Mouse (Mus musculus) kidney, embryonic 14.5 days (tissue): ENCODE measurements around the gene Hoxa7. TPM values are rescaled to one million over a fixed set of nuclear protein-coding genes. Genes with fewer than 3 reads are reported as not detected.

Experiments
- ATAC-seq: fragments of 200-750 bp; cut with Nextera tagmentation; 2 replicates; pipeline ENCODE4 v1.8.0; 2017; ENCODE audit warnings: moderate number of reproducible peaks, mild to moderate bottlenecking, moderate TSS enrichment, moderate library complexity; ENCODE audit not compliant: low FRiP score, low TSS enrichment
- H3K27ac ChIP-seq: fragments of 300-500 bp; sonication (generic); 2 replicates; pipeline ENCODE4 v1.5.1; 2014; ENCODE audit warnings: low read depth, mild to moderate bottlenecking, low read length, moderate library complexity, mixed read lengths
- H3K27me3 ChIP-seq: fragments of 300-500 bp; sonication (generic); 2 replicates; pipeline ENCODE4 v1.6.1; 2014; ENCODE audit warnings: mild to moderate bottlenecking, low read length; ENCODE audit not compliant: control insufficient read depth, insufficient read depth
- H3K36me3 ChIP-seq: fragments of 300-500 bp; sonication (generic); 2 replicates; pipeline ENCODE4 v1.6.1; 2014; ENCODE audit warnings: low read length, mixed read lengths; ENCODE audit not compliant: control insufficient read depth, insufficient read depth
- H3K4me1 ChIP-seq: fragments of 300-500 bp; sonication (generic); 2 replicates; pipeline ENCODE4 v1.6.1; 2014; ENCODE audit warnings: low read length, mixed read lengths; ENCODE audit not compliant: control insufficient read depth, insufficient read depth
- H3K4me2 ChIP-seq: fragments of 300-500 bp; sonication (generic); replicated peaks from 2 replicates; pipeline ENCODE4 v1.6.1; 2014; ENCODE audit warnings: low read depth, mild to moderate bottlenecking, low read length
- H3K4me3 ChIP-seq: fragments of 300-500 bp; sonication (generic); 2 replicates; pipeline ENCODE4 v1.5.1; 2014; ENCODE audit warnings: mild to moderate bottlenecking, low read length
- H3K9ac ChIP-seq: fragments of 300-500 bp; sonication (generic); 2 replicates; pipeline ENCODE4 v1.6.1; 2014; ENCODE audit warnings: low read depth, mild to moderate bottlenecking, low read length, moderate library complexity
- H3K9me3 ChIP-seq: fragments of 300-500 bp; sonication (generic); 2 replicates; pipeline ENCODE4 v1.6.1; 2016; ENCODE audit warnings: low read length; ENCODE audit not compliant: control insufficient read depth
- WGBS: fragments of 180-500 bp; shearing (Covaris S2); extraction: QIAGEN DNeasy Blood & Tissue Kit; methylation state at CpG from one replicate; pipeline ENCODE4 v1.1.7; 2014; 5-methylcytosine and 5-hydroxymethylcytosine counted together
- polyA plus RNA-seq: library from polyadenylated mRNA; unstranded; fragments of >200 nt; fragmentation: Nextera tagmentation; extraction: Ambion mirVana; gene quantifications from 2 replicates; pipeline ENCODE4 v1.2.1, GENCODE M21; 2014

Hoxa7 gene
- polyA plus RNA-seq, 1 experiment from 2014 or later: 19.1 TPM

DNA sequence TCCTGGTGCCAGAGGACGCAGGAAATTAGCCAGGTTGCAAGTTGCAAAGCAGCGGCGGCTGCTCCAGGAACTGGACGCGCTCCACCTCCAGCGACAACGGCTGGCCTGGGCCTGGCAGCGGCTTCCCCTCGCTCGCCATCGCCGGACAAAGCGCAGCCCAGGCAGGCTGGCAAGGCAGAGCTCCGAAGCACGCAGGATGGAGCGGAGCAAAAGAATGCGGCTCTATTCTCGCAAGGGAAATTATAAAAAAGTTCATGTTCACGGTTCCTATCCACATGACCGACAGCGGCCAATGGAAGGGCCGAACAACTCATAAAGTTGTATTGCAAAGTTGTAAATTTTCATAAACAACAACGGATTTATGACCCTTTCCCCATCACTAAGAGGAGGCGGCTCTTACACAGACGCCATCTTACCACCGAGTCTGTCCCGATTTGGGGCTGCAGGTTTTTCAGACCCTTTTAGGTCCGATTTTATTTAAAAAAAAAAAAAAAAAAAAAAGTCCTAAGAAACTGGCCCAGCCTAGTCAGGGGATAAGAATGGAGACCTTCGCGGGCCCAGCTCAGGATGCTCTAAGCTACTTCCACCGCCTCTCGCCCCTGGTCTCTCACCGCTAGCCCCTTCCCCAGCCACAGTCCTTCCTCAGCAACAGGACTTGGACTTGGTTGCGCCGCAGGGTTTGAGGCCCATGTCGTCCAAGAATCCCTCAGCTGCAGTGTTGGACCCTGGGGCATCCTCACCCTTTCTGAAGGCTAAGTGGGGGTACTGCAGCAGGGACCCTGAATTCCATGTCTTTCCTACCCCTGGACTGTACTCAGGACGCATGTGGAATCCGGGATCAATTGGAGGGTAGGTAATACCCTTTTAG lies 8.3 kb downstream of the Hoxa7 start, which contains the start of the genes Hoxa3 and Gm28308:
TSS of gene Hoxa3 (minus strand) at position 218 of the 868 bp plus-strand sequence.
TSS of gene Gm28308 (minus strand) at position 221 of the 868 bp plus-strand sequence.
- 2% methylated on average over 38 of the region's 38 CpGs for WGBS
- ATAC-seq: peak; percentile 63
- Histone ChIP-seq H3K4me3 (peak within 1 kb of the TSS; percentile 89), H3K27ac (peak within 1 kb of the TSS; percentile 95), H3K36me3 (no peaks in the 10 kb centered on the region; the same call in 1 of the 2 replicates), H3K27me3 (no peaks in the 10 kb centered on the region; the same call in 1 of the 2 replicates), H3K9ac (peak within 1 kb of the TSS; percentile 91), H3K9me3 (no peaks in the 10 kb centered on the region), H3K4me2 (peak within 1 kb of the TSS; percentile 97), H3K4me1 (peaks cover 29% of the 10 kb centered on the region)

GRCm38 (mm10) chr6:52212556-52213118 lies 9.0 kb downstream of the Hoxa7 start:
- Histone ChIP-seq H3K9me3 (no peaks in the 10 kb centered on the region), H3K36me3 (no peaks in the 10 kb centered on the region; the same call in 1 of the 2 replicates), H3K4me1 (peaks cover 28% of the 10 kb centered on the region), H3K4me3 (peak overlapping the region; percentile 89), H3K27me3 (no peaks in the 10 kb centered on the region; the same call in 1 of the 2 replicates), H3K27ac (peak overlapping the region; percentile 95), H3K9ac (peak overlapping the region; percentile 91), H3K4me2 (peak overlapping the region; percentile 97)
- under 1% methylated on average over 22 of the region's 22 CpGs for WGBS
- no peak for ATAC-seq

GRCm38 (mm10) chr6:52211961-52212360 lies 9.7 kb downstream of the Hoxa7 start:
- Histone ChIP-seq H3K4me2 (peak overlapping the region; percentile 97), H3K9ac (peak overlapping the region; percentile 91), H3K27ac (peak overlapping the region; percentile 95), H3K27me3 (no peaks in the 10 kb centered on the region; the same call in 1 of the 2 replicates), H3K9me3 (no peaks in the 10 kb centered on the region), H3K4me1 (peaks cover 35% of the 10 kb centered on the region), H3K4me3 (peak overlapping the region; percentile 89), H3K36me3 (peaks cover 1% of the 10 kb centered on the region; the same call in 1 of the 2 replicates)
- 0% methylated on average over 13 of the region's 13 CpGs for WGBS
- no peak for ATAC-seq

DNA sequence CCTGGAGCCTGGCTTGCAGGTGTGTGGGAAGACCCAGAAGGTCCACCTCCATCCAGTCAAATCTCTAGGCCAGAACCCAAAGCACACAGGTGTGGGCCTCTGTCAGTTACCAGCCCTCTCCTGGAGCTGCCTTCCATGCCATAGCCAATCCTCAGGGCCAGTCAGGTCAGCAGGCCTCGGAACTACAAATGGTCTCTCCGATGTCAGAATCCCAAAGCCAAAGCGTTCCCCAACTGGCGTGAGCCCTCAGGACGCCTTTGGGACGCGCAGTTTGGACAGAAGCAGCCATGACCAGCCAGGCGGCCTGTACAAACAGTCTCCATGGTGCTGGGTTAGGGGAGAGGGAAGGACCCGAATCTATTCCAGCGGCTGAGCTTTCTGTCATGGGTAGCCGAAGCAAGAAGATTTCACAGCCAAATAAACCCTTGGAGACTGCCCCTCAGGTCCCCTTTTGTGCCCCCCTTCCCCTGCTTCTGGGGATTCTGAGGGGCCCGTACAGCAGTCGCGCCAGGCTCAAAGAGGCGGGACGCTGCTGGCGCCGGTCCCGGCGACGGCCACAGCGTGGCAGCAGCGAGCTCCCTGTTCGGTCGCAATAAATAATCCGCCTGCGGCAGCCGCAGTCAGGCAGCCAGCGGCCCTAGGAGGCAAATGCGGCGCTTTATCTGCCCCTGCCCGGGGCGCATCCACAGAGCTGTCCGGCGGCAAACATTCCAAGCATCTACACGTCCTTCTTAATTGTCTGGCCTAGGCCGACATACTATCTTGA lies 10.3 kb downstream of the Hoxa7 start:
- H3K27me3 ChIP-seq: no peaks in the 10 kb centered on the region; the same call in 1 of the 2 replicates
- H3K36me3 ChIP-seq: peaks cover 6% of the 10 kb centered on the region; the same call in 1 of the 2 replicates
- peak overlapping the region; percentile 95 for H3K27ac ChIP-seq
- no peaks in the 10 kb centered on the region for H3K9me3 ChIP-seq
- peak overlapping the region; percentile 91 for H3K9ac ChIP-seq
- peak overlapping the region; percentile 89 for H3K4me3 ChIP-seq
- peak; percentile 26 for ATAC-seq
- H3K4me1 ChIP-seq: peaks cover 41% of the 10 kb centered on the region
- WGBS: under 1% methylated on average over 37 of the region's 37 CpGs
- H3K4me2 ChIP-seq: peak overlapping the region; percentile 97

DNA sequence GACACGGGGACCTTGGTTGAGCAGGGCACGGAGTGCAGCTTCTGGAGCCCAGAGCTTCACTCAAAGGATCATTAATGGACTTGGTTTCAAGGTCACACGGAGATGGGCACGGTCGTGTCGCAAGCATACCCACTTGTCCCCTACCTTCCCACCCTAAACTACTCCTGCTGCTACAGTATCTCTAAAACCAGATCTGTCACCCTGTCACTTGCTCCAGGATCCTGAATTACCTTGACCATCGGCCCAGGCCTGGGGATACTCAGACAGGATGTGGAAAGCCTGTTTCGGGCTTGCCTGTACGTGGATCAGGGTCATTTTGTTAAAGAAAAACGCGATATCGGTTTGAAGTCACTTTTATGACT lies 12.0 kb downstream of the Hoxa7 start:
- H3K27me3 ChIP-seq: no peaks in the 10 kb centered on the region; the same call in 1 of the 2 replicates
- peak overlapping the region; percentile 76 for H3K27ac ChIP-seq
- H3K4me3 ChIP-seq: peak overlapping the region; percentile 89
- H3K9ac ChIP-seq: peak overlapping the region; percentile 91
- H3K4me1 ChIP-seq: peaks cover 48% of the 10 kb centered on the region
- peaks cover 22% of the 10 kb centered on the region for H3K36me3 ChIP-seq
- peak overlapping the region; percentile 97 for H3K4me2 ChIP-seq
- ATAC-seq: no peak
- 4% methylated on average over 12 of the region's 12 CpGs for WGBS
- no peaks in the 10 kb centered on the region for H3K9me3 ChIP-seq

- Histone ChIP-seq H3K9me3 (no peaks in the 10 kb centered on the region), H3K27ac (peak overlapping the region; percentile 76), H3K9ac (peak overlapping the region; percentile 91), H3K36me3 (peaks cover 26% of the 10 kb centered on the region), H3K27me3 (no peaks in the 10 kb centered on the region; the same call in 1 of the 2 replicates), H3K4me1 (peaks cover 45% of the 10 kb centered on the region), H3K4me2 (peak overlapping the region; percentile 97), H3K4me3 (peak overlapping the region; percentile 89)
- no peak for ATAC-seq
- 3% methylated on average over 18 of the region's 18 CpGs for WGBS
These were observed 12.6 kb downstream of the Hoxa7 start for GRCm38 (mm10) chr6:52208868-52209684.

- Histone ChIP-seq H3K4me2 (peak within 1 kb of the TSS; percentile 97), H3K36me3 (peaks cover 32% of the 10 kb centered on the region), H3K4me1 (peaks cover 49% of the 10 kb centered on the region), H3K27me3 (no peaks in the 10 kb centered on the region; the same call in 1 of the 2 replicates), H3K9me3 (no peaks in the 10 kb centered on the region), H3K4me3 (peak within 1 kb of the TSS; percentile 89), H3K9ac (peak within 1 kb of the TSS; percentile 91), H3K27ac (peak within 1 kb of the TSS; percentile 76)
- 1% methylated on average over 47 of the region's 47 CpGs for WGBS
- no peak for ATAC-seq
These were observed 13.4 kb downstream of the Hoxa7 start, which contains the start of gene Hoxa6 for GRCm38 (mm10) chr6:52208072-52208867. Gene Hoxa6, minus strand, starts transcription at chr6:52208722.
